Mouse (Mus musculus): Measurements from ENCODE around the gene Gm10318. TPM values are rescaled to one million over a fixed set of nuclear protein-coding genes. Genes with fewer than 3 reads are reported as not detected.

Gm10318 gene
- total and polyA plus RNA-seq, 3 experiments: not detected

GRCm38 (mm10) chr10:77878985-77879384, 26.3 kb downstream of the Gm10318 start:
- peak; percentile 24 to 45 for DNase-seq
- no peaks in the 10 kb centered on the region for H3K4me1 ChIP-seq (ENCODE audit: control insufficient read depth, insufficient read depth, low read length)
- H3K9ac ChIP-seq (ENCODE audit: low read depth, low read length): no peak overlapping the region
- peak; percentile 73 for TF ChIP-seq CTCF (IDR thresholded peaks at IDR 0.05)
- no peak for TF ChIP-seq POLR2A (IDR thresholded peaks at IDR 0.05; ENCODE audit: insufficient read depth, low read depth, low read length)
- WGBS: 60% methylated on average over 6 of the region's 6 CpGs
- no peak overlapping the region for H3K4me3 ChIP-seq
- no peaks in the 10 kb centered on the region for H3K36me3 ChIP-seq (ENCODE audit: control insufficient read depth, insufficient read depth, low read length)
- intact Hi-C loops (cut with DNase I): loop anchor here (1.0 to 5.0 kb wide), 3 partner anchors 150 to 362 kb away; partner anchors contain the start of gene Fam207a
- H3K27ac ChIP-seq: no peak overlapping the region
- no peaks in the 10 kb centered on the region for H3K27me3 ChIP-seq (ENCODE audit: control insufficient read depth, insufficient read depth, low read length)
- no peaks in the 10 kb centered on the region for H3K79me2 ChIP-seq (replicated peaks; ENCODE audit: control insufficient read depth, insufficient read depth, low read length)

- Histone ChIP-seq H3K27me3 (ENCODE audit: control insufficient read depth, insufficient read depth, low read length) (no peaks in the 10 kb centered on the region), H3K9ac (ENCODE audit: low read depth, low read length) (no peak overlapping the region), H3K4me3 (no peak overlapping the region), H3K79me2 (replicated peaks; ENCODE audit: control insufficient read depth, insufficient read depth, low read length) (no peaks in the 10 kb centered on the region), H3K4me1 (ENCODE audit: control insufficient read depth, insufficient read depth, low read length) (no peaks in the 10 kb centered on the region), H3K36me3 (ENCODE audit: control insufficient read depth, insufficient read depth, low read length) (no peaks in the 10 kb centered on the region), H3K27ac (no peak overlapping the region)
- DNase-seq: no peak
- TF ChIP-seq EP300 (IDR thresholded peaks at IDR 0.05; ENCODE audit: insufficient read depth, low read depth, low read length) (no peak), POLR2A (IDR thresholded peaks at IDR 0.05; ENCODE audit: insufficient read depth, low read depth, low read length) (no peak), CTCF (IDR thresholded peaks at IDR 0.05) (no peak)
- intact Hi-C loops (cut with DNase I): no loop called here
- WGBS: 53% methylated on average over 3 of the region's 3 CpGs
Measured at GRCm38 (mm10) chr10:77880305-77880704, 27.6 kb downstream of the Gm10318 start.

GRCm38 (mm10) chr10:77882553-77882952, 29.9 kb downstream of the Gm10318 start:
- no peak overlapping the region for H3K9ac ChIP-seq (ENCODE audit: low read depth, low read length)
- no peaks in the 10 kb centered on the region for H3K4me1 ChIP-seq (ENCODE audit: control insufficient read depth, insufficient read depth, low read length)
- H3K36me3 ChIP-seq (ENCODE audit: control insufficient read depth, insufficient read depth, low read length): no peaks in the 10 kb centered on the region
- H3K27ac ChIP-seq: no peak overlapping the region
- H3K79me2 ChIP-seq (replicated peaks; ENCODE audit: control insufficient read depth, insufficient read depth, low read length): no peaks in the 10 kb centered on the region
- no peak for DNase-seq
- no peak overlapping the region for H3K4me3 ChIP-seq
- intact Hi-C loops (cut with DNase I): no loop called here
- TF ChIP-seq POLR2A (IDR thresholded peaks at IDR 0.05; ENCODE audit: insufficient read depth, low read depth, low read length) (no peak), CTCF (IDR thresholded peaks at IDR 0.05) (peak; percentile 44), EP300 (IDR thresholded peaks at IDR 0.05; ENCODE audit: insufficient read depth, low read depth, low read length) (no peak)
- WGBS: 81% methylated on average over 5 of the region's 5 CpGs
- H3K27me3 ChIP-seq (ENCODE audit: control insufficient read depth, insufficient read depth, low read length): no peaks in the 10 kb centered on the region

- H3K4me1 ChIP-seq (ENCODE audit: control insufficient read depth, insufficient read depth, low read length): no peaks in the 10 kb centered on the region
- no peak overlapping the region for H3K27ac ChIP-seq
- WGBS: 48% methylated on average over 12 of the region's 12 CpGs
- intact Hi-C loops (cut with DNase I): no loop called here
- no peaks in the 10 kb centered on the region for H3K79me2 ChIP-seq (replicated peaks; ENCODE audit: control insufficient read depth, insufficient read depth, low read length)
- H3K9ac ChIP-seq (ENCODE audit: low read depth, low read length): no peak overlapping the region
- no peak for DNase-seq
- no peaks in the 10 kb centered on the region for H3K36me3 ChIP-seq (ENCODE audit: control insufficient read depth, insufficient read depth, low read length)
- no peaks in the 10 kb centered on the region for H3K27me3 ChIP-seq (ENCODE audit: control insufficient read depth, insufficient read depth, low read length)
- TF ChIP-seq CTCF (IDR thresholded peaks at IDR 0.05) (peak; percentile 22), EP300 (IDR thresholded peaks at IDR 0.05; ENCODE audit: insufficient read depth, low read depth, low read length) (no peak), POLR2A (IDR thresholded peaks at IDR 0.05; ENCODE audit: insufficient read depth, low read depth, low read length) (no peak)
- H3K4me3 ChIP-seq: no peak overlapping the region
Measured at GRCm38 (mm10) chr10:77886007-77886747, 33.5 kb downstream of the Gm10318 start.

- intact Hi-C loops (cut with DNase I): no loop called here
- no peaks in the 10 kb centered on the region for H3K4me1 ChIP-seq (ENCODE audit: control insufficient read depth, insufficient read depth, low read length)
- no peaks in the 10 kb centered on the region for H3K27me3 ChIP-seq (ENCODE audit: control insufficient read depth, insufficient read depth, low read length)
- no peak overlapping the region for H3K27ac ChIP-seq
- no peak overlapping the region for H3K9ac ChIP-seq (ENCODE audit: low read depth, low read length)
- WGBS: 80% methylated on average over 8 of the region's 8 CpGs
- H3K4me3 ChIP-seq: no peak overlapping the region
- H3K79me2 ChIP-seq (replicated peaks; ENCODE audit: control insufficient read depth, insufficient read depth, low read length): no peaks in the 10 kb centered on the region
- no peak for DNase-seq
- no peaks in the 10 kb centered on the region for H3K36me3 ChIP-seq (ENCODE audit: control insufficient read depth, insufficient read depth, low read length)
- no peak for TF ChIP-seq CTCF (IDR thresholded peaks at IDR 0.05)
- no peak for TF ChIP-seq EP300 (IDR thresholded peaks at IDR 0.05; ENCODE audit: insufficient read depth, low read depth, low read length)
- TF ChIP-seq POLR2A (IDR thresholded peaks at IDR 0.05; ENCODE audit: insufficient read depth, low read depth, low read length): no peak
Measured at GRCm38 (mm10) chr10:77890987-77891565, 38.4 kb downstream of the Gm10318 start.

- WGBS: 57% methylated on average over 5 of the region's 5 CpGs
- H3K27ac ChIP-seq: no peak overlapping the region
- no peaks in the 10 kb centered on the region for H3K79me2 ChIP-seq (replicated peaks; ENCODE audit: control insufficient read depth, insufficient read depth, low read length)
- no peaks in the 10 kb centered on the region for H3K36me3 ChIP-seq (ENCODE audit: control insufficient read depth, insufficient read depth, low read length)
- no peak for TF ChIP-seq POLR2A (IDR thresholded peaks at IDR 0.05; ENCODE audit: insufficient read depth, low read depth, low read length)
- no peaks in the 10 kb centered on the region for H3K4me1 ChIP-seq (ENCODE audit: control insufficient read depth, insufficient read depth, low read length)
- no peak overlapping the region for H3K9ac ChIP-seq (ENCODE audit: low read depth, low read length)
- H3K27me3 ChIP-seq (ENCODE audit: control insufficient read depth, insufficient read depth, low read length): no peaks in the 10 kb centered on the region
- H3K4me3 ChIP-seq: no peak overlapping the region
- intact Hi-C loops (cut with DNase I): no loop called here
- peak in 1 of 2 experiments; percentile 30 for DNase-seq
Measured at GRCm38 (mm10) chr10:77895562-77895961, 42.9 kb downstream of the Gm10318 start.
